Mouse (Mus musculus) retina, embryonic 14.5 days (tissue): ENCODE measurements around the gene Rnf40.
"Not testable (repeated sequence)": the region's sequence is repeated elsewhere in the genome, so short reads cannot be mapped to it uniquely, and the experiment has no call there.

Source experiments
- DNase-seq: peaks from one replicate; pipeline ENCODE4 v3.0.0-alpha.2; 2015; ENCODE audit warnings: low spot score

Rnf40 gene

GRCm38 (mm10) chr7:127604256-127604655 lies 15.7 kb downstream of the Rnf40 start:
- no peak for DNase-seq

GRCm38 (mm10) chr7:127607150-127607549 lies 18.6 kb downstream of the Rnf40 start:
- DNase-seq: no peak

- DNase-seq: no peak
Measured at GRCm38 (mm10) chr7:127611011-127611410, 22.4 kb downstream of the Rnf40 start.

DNA sequence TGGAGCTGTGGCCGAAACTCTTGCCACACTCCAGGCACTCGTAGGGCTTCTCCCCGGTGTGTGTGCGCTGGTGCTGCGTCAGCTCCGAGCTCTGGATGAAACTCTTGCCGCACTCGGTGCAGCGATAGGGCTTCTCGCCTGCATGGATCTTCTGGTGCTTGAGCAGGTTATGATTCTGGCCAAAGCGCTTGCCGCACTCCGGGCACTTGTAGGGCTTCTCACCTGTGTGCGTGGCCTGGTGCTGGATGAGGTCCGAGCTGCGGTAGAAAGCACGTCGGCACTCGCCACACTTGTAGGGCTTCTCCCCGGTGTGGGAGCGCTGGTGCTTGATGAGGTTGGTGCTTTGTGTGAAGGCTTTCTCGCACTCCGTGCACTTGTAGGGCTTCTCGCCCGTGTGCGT lies 23.0 kb downstream of the Rnf40 start:
- no peak for DNase-seq

DNA sequence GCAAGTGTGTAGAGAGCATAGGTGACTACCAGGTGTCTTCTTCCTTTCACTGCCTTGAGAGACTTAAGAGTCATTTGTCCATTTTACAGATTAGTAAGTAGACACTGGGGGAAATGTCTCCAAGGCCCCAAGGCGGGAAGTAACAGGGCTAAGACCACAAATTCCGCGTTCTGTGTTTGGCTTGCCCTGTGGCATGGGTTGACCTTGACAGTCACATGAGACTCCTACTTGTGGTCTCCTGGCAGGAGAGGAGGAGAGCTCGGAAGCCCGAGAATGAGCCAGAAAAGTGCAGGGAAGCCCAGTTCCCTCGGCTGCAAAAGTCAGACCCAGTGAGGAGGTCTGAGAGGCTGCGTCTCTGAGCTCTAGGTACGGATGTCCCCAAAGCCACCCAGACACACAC lies 24.9 kb downstream of the Rnf40 start:
- DNase-seq: no peak

DNA sequence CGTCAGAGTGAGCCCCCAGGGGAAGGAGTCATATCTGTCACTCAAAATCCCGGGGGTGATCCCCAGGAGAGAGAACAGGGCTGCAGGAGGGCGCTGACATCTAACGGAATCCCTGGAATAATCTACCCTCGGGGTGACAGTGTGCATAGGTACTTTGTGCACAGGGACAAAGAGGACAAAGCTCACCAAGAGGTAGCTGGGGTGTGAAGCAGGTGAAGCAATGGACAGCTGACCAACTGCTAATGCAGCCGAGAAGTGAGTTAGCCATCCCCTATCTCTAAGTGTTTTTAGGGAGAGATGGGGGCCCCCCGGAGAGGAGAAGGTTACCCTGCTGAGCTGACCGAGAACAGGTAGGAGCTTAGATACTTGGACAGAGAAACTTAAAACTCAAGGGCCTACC lies 25.5 kb downstream of the Rnf40 start:
- DNase-seq: no peak

- peak; percentile 56 for DNase-seq
Measured at GRCm38 (mm10) chr7:127614511-127614890, 25.9 kb downstream of the Rnf40 start.

DNA sequence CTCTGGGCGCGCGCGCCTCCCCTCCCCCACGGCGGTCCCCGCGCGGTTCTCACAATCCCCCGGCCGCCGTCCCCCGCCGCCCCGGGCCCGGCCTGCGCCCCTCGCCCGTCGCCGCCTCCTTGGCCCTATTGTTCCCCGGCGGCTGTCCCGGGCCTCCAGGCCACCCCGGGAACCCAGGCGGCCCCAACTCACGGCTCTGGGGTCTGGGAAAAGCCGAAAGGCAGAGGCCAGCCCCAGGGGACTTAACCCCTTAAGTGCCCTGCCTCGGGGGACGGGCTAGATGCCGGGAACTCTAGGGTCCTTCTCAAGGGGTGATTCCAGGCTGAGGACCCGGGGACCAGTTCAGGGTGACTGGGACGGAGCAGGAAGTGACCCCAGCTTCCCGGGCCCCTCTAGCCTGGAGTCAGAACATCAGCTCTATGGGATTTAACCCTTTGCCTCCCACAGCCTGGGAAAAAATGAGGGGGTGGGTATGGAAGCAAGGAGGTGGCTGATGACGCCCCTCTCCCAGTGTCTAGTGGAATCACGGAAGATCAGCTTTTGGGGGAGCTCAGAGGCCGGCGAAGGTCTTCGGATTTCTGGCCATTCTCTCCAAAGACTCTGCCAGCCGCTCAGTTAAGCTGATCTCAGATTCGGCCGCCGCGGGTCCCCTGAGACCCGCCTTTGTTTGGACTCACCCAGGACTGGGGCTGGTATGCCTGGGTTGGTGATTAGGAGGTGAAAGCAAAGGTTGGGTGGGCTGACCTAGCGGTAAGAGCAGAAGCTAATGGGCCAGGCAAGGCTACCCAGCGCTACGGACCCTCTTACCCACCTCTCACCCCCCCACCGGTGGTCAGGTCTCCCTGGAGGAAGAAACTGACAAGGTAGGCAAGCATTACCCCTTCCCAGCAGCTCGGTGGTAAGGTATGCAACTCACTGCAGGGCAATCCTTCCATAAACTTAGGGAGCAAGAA lies 26.6 kb downstream of the Rnf40 start, which contains the start of gene Zfp629:
Zfp629 (minus strand) TSS at position 907 of the 953 bp plus-strand sequence.
- peak; percentile 92 for DNase-seq

DNA sequence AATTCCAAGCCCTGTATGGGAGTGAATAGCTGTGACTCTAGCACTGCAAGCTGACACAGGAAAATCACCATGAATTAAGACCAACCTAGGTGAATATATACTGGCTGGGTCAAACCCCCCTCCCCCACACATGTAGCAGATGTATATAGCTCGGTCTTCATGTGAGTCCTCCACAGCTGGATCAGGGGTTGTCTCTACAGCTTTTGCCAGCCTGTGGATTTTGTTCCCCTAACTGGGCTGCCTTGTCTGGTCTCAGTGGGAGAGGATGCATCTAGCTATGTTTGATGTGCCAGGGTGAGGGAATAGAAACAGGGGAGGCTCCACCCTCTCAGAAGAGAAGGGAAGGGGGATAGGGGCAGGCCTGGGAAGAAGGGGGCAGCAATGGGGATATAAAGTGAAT lies 27.8 kb downstream of the Rnf40 start:
- DNase-seq: no peak

- no peak for DNase-seq
Measured at GRCm38 (mm10) chr7:127616881-127617280, 28.3 kb downstream of the Rnf40 start.

GRCm38 (mm10) chr7:127617962-127618361 lies 29.4 kb downstream of the Rnf40 start:
- peak; percentile 22 for DNase-seq

- DNase-seq: not testable (repeated sequence)
Measured at GRCm38 (mm10) chr7:127618402-127618801, 29.8 kb downstream of the Rnf40 start.

GRCm38 (mm10) chr7:127626039-127626438 lies 37.5 kb downstream of the Rnf40 start:
- DNase-seq: no peak

DNA sequence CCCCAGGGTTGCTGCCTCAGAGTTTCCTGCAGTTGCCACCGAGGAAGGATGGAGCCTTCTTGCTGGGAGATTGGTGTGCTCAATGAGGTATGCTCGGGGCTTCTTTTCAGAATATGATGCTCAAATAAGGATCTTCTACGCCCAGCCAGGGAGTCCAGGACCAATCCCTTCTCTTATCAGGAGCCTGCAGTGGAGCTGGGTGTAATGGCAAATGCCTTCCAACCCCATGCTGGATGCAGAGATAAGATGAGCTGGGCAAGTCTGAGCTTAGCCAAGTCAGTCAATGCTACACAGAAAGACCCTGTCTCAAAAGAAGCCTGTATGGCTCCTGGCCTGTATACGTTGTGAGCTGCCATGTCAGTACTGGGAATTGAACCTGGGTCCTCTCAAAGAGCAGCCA lies 37.9 kb downstream of the Rnf40 start:
- no peak for DNase-seq

DNA sequence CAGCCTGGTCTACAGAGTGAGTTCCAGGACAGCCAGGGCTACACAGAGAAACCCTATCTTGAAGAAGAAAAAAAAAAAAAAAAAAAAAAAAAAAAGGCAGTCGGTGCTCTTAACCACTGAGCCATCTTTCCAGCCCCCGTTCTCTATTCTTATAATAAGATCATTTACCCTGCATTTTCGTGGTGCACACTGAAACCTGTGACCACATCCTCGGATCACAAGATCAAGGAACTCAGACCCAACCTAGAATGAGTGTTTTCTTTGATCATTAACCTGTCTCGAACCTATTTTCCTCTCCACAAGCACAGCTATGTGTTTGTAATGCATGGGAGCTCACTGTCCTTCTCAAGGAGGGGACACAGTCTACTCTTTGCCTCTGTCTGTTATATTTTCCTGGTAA lies 40.1 kb downstream of the Rnf40 start:
- DNase-seq: no peak

- DNase-seq: no peak
Measured at GRCm38 (mm10) chr7:127631416-127631815, 42.8 kb downstream of the Rnf40 start.

DNA sequence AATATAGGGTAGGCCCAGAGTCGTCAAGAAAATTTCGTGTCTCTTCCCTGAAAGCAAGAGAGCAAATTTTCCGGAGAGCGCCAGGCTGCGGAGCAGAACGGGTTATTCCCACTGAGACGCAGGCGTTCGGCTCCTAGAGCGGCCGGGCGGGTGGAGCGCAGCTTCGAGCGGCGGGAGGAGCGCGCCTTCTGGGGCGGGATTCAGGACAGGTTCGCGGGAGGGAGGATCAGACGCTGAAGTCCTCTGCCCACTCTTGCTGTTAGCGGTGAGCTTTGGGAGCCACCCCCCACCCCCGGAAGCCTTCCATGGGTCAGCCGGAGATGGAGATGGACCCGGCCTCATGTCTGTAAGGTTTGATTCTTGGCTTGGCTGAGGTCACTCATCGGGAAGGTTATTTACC lies 48.4 kb downstream of the Rnf40 start:
- DNase-seq: peak; percentile 82

DNA sequence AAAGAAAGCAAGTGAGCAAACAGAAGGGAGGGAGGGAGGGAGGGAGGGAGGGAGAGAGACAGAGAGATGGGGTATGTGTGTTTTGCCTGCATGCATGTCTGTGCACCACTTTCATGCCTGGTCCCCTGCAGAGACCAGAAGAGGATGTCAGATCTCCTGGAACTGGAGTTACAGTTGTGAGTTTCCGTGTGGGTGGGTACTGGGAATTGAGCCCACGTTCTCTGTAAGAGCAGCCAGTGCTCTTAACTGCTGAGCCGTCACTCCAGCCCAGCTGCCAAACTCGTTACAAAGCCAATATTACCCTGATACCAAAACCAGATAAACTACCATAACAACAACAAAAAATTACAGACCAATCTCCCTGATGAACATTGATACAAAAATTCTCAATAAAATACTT lies 52.7 kb downstream of the Rnf40 start:
- DNase-seq: no peak

GRCm38 (mm10) chr7:127642254-127642653 lies 53.7 kb downstream of the Rnf40 start:
- DNase-seq: no peak

GRCm38 (mm10) chr7:127646363-127646762 lies 57.8 kb downstream of the Rnf40 start:
- DNase-seq: no peak

DNA sequence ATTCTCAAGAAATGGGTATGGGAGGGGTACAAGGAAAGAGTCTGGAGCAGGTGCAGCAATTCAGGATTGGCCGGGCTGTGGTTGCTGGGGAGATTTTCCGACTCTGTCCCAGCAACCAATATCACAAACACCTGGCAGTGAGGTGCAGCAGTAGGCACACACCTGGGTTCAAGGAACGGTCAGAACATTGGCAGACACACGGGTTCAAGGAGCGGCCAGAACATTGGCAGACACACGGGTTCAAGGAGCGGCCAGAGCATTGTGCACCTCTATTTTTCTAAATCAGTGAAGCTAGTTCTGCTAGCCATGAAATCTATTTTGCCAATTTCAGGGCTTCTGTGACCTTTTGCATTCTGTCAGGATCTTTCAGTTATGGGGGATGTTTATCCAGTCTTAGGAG lies 59.0 kb downstream of the Rnf40 start:
- DNase-seq: not testable (repeated sequence)

DNA sequence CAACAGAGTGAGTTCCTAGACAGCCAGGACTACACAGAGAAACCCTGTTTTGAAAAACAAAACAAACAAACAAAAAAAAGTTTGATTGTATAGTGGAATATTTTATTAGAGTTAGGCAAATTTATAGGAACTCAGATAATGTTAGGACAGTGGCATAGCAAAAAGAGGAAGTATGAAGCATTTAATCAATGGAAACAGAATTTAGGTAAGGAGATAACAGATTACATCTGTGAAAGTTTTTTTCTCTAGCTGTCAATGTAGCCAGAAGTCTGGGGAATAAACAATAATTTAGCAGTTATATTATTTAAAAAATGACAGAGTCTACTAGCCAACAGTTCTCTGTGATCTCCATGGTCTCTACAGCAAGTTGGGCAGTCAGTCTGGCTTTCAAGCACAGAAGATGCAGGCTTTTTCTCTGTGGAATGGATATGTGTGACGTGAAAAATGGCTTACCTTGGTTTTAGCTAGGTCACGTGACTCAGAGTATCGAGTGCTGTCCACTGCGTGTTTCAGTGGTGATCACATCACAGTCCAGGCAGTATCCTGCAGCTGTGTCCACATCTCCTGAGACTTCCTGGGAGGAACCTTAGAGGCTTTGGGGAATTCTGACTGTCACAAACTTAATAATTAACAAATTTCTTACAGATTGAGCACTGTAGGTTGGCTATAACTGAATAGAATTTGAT lies 60.1 kb downstream of the Rnf40 start:
- DNase-seq: no peak

- no peak for DNase-seq
Measured at GRCm38 (mm10) chr7:127649206-127649605, 60.6 kb downstream of the Rnf40 start.
